Mouse (Mus musculus) limb, embryonic 13.5 days (tissue): ENCODE results near the gene Mttp. TPM values are rescaled to one million over a fixed set of nuclear protein-coding genes. Genes with fewer than 3 reads are reported as not detected.

Experiments
- polyA plus RNA-seq: library from polyadenylated mRNA; unstranded; fragments of >200 nt; fragmentation: Nextera tagmentation; extraction: Ambion mirVana; gene quantifications from 2 replicates; pipeline ENCODE4 v1.2.1, GENCODE M21; 2015

Gene Mttp
- polyA plus RNA-seq, 1 experiment from 2014 or later = 9.0 TPM

Other genes with a start within 250 kb of the Mttp start
- gene Lamtor3, start 226.5 kb downstream of the Mttp start, polyA plus RNA-seq = 108 and 114 TPM in 2 replicates
- 3.4 TPM in 2 replicates for gene Dapp1, start 163.4 kb downstream of the Mttp start, polyA plus RNA-seq
- 1.6 and 2.3 TPM in 2 replicates for gene 1110002E22Rik, start 79.9 kb downstream of the Mttp start, polyA plus RNA-seq
- gene Gm5105, start 77.6 kb downstream of the Mttp start, polyA plus RNA-seq = 0.09 TPM in 1 of 2 replicates, not detected in the other
- 11.1 and 11.2 TPM in 2 replicates for gene Trmt10a, start 1.5 kb downstream of the Mttp start, polyA plus RNA-seq
- 0.13 TPM in 1 of 2 replicates, not detected in the other for gene 4930579F01Rik, start 48.9 kb upstream of the Mttp start, polyA plus RNA-seq
- gene Adh7, start 72.8 kb upstream of the Mttp start, polyA plus RNA-seq = 0.32 and 1.1 TPM in 2 replicates
- 6.1 and 6.7 TPM in 2 replicates for gene Adh1, start 116.0 kb upstream of the Mttp start, polyA plus RNA-seq
- not detected in 2 replicates for gene Adh6a, start 168.3 kb upstream of the Mttp start, polyA plus RNA-seq
- 0.80 and 1.1 TPM in 2 replicates for gene Adh6b, start 196.8 kb upstream of the Mttp start, polyA plus RNA-seq